Mouse (Mus musculus): ENCODE measurements at regions not wholly inside any gene's neighbourhood (a gene's known extent, or its start where the extent isn't known, plus 50 kb on each side); places are given as distances from the start of the nearest gene placed in this dataset.

DNA sequence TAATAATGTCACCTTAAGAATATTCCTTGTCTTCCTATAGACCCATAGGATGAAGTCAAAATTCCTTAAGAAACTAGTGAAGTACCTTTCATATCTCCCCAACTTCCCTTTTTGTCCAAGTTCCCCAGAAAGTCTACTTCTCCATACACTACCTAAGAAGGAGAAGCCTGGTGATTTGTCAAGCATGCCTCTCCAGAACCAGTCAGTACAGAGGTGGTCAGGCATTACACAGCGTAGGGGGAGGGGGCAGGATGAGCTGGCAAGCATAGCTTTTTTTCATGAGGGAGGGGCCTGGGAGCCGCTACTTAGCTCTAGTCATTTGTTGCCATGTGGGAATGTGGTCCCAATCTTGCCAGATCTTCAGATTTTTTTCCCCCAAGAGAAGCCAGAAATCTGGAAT is 54.0 kb upstream of the Satb2 start:
- H3K36me3 ChIP-seq (ENCODE audit: control insufficient read depth, insufficient read depth, low read length, poor library complexity, severe bottlenecking) = no peaks in the 10 kb centered on the region
- no peaks in the 10 kb centered on the region for H3K27me3 ChIP-seq (ENCODE audit: control insufficient read depth, insufficient read depth, low read length, poor library complexity, severe bottlenecking)
- no peak for DNase-seq (ENCODE audit: low read depth, low spot score)

DNA sequence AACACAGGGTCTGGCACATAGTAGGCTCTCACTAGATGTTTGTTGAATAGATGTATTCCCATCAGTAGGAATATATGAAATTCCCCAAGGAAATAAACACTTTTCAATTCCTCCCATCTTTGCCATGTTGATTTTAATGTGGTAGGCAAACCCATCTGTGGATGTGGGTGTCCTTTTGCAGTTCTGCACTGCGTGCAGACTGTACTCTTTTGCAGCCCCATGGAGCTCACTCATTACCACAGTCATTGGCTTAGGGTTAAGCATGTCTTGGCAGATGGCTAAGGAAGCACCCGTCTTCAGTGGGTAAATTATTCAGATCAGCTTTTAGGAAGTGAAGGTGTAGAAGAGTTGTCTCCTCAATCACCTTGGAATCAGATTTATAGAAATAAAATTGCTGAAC is 54.8 kb upstream of the Satb2 start:
- H3K36me3 ChIP-seq (ENCODE audit: control insufficient read depth, insufficient read depth, low read length, poor library complexity, severe bottlenecking) = no peaks in the 10 kb centered on the region
- H3K27me3 ChIP-seq (ENCODE audit: control insufficient read depth, insufficient read depth, low read length, poor library complexity, severe bottlenecking) = no peaks in the 10 kb centered on the region
- DNase-seq (ENCODE audit: low read depth, low spot score) = no peak

DNA sequence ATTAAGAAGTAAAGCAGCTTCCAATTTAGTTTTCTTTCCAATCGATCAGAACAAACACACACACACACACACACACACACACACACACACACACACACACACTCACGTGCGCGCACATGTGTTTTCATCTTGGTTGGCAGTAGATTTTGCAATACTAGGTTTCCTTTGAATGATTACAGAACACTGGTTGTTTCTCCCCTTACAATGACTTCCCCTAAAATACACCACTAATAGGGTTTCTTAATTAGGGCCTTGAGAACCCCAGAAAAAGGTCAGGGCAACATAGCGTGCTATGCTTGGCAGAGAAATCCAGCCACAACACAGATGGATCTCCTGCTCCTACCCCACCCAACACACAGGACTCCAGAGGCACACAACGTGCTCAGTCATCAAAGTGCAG is 56.0 kb upstream of the Satb2 start:
- no peak for DNase-seq (ENCODE audit: low read depth, low spot score)
- Histone ChIP-seq H3K36me3 (ENCODE audit: control insufficient read depth, insufficient read depth, low read length, poor library complexity, severe bottlenecking) (no peaks in the 10 kb centered on the region), H3K27me3 (ENCODE audit: control insufficient read depth, insufficient read depth, low read length, poor library complexity, severe bottlenecking) (no peaks in the 10 kb centered on the region)

DNA sequence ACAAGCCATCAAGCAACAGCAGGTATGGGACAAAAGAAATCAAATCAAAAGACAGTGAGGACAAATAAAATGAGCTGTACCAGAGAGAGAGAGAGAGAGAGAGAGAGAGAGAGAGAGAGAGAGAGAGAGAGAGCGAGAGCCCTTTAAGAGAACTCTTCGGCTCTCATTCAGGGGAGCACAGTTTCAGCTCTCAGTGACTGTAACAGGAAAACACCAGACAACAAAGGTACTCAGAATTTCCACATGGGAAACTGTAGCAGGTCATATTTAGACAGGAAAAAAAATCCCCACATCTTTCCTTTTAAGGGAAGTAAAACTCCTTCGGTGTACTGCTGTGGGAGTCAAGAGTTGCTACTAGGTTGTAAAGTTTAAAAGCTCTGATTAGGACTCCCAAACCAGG is 57.9 kb upstream of the Satb2 start:
- no peaks in the 10 kb centered on the region for H3K36me3 ChIP-seq (ENCODE audit: control insufficient read depth, insufficient read depth, low read length, poor library complexity, severe bottlenecking)
- no peaks in the 10 kb centered on the region for H3K27me3 ChIP-seq (ENCODE audit: control insufficient read depth, insufficient read depth, low read length, poor library complexity, severe bottlenecking)
- DNase-seq (ENCODE audit: low read depth, low spot score) = no peak

DNA sequence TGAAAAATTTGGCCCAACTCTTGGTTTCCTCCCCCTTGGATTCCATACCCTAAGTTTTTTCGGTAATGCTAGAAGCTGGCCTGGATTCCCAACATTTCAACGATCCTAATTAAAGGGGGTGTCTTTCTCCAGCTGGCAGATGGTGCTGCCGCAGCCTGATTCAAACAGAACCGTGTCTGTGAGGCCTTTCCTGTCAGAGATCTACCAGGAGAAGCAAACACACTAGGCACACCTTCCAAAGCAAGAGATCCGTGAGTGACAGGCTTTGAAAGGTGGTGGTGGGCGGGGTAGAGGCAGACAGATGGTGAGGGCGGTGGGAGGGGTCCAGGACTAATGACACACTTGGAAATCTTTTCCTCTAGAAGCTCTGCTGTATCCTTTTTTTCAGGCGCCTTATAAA is 61.8 kb upstream of the Satb2 start:
- DNase-seq (ENCODE audit: low read depth, low spot score) = no peak

DNA sequence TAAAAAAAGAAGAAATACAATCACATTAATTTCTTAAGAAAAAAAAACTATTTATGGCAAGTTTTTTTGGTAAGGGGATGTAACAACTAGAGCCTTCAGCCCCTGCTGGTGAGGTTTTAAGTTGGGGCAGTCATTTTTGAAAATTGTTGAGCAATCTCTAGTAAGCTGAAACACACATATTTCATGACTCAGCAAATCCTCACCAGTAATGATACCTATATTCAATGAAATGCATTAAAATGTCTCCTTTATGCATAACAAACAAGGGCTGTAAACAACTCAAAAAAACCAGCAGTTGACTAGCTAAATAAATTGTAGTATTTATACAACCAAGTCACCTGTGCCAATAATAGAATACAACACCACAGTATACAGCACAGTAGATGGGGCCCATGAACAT is 63.1 kb upstream of the Satb2 start:
- Histone ChIP-seq H3K36me3 (ENCODE audit: control insufficient read depth, insufficient read depth, low read length, poor library complexity, severe bottlenecking) (no peaks in the 10 kb centered on the region), H3K27me3 (ENCODE audit: control insufficient read depth, insufficient read depth, low read length, poor library complexity, severe bottlenecking) (no peaks in the 10 kb centered on the region)
- no peak for DNase-seq (ENCODE audit: low read depth, low spot score)

More for the DNA sequence above, 61.8 kb upstream of the Satb2 start:
- H3K27me3 ChIP-seq (ENCODE audit: control insufficient read depth, insufficient read depth, low read length, poor library complexity, severe bottlenecking) = no peaks in the 10 kb centered on the region
- no peaks in the 10 kb centered on the region for H3K36me3 ChIP-seq (ENCODE audit: control insufficient read depth, insufficient read depth, low read length, poor library complexity, severe bottlenecking)

DNA sequence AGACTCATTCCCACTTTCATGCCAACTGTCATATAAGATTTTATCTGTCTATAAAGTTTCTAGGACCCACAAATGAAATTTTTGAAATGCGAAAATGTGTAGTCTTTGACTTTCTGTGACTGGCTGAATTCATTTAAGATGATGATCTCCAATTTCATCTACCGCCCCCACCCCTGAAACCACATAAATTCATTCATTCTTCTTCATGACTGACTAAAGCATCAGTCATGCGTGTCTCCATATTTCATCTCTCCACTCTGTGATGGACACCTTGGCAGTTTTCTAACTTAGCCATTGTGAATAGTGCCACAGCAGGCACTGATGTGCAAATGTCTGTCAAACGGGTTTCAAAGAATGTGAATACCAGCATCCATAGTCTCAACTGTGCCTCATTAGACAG is 75.4 kb upstream of the Satb2 start:
- Histone ChIP-seq H3K36me3 (ENCODE audit: control insufficient read depth, insufficient read depth, low read length, poor library complexity, severe bottlenecking) (no peaks in the 10 kb centered on the region), H3K27me3 (ENCODE audit: control insufficient read depth, insufficient read depth, low read length, poor library complexity, severe bottlenecking) (no peaks in the 10 kb centered on the region; the same call in 1 of the 2 replicates)
- no peak for DNase-seq (ENCODE audit: low read depth, low spot score)

DNA sequence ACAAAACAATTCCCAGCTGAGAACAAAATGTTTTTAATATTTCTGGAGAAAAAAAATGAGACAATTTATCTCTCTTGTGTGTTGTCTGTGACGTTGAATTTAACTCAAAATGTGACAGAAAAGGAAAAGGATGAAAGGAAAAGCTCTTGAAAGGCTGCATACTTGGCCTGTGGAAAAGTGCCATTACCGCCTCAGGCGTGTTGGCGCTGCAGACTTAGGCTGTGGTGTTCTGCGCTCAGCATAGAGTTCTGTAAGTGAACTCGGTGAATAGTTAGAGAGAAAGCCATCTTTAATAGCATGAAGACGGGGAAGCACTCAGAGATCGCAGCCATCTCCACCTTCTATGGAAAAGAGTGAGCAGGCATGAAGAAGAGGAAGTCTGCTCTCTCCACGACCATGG is 77.5 kb upstream of the Satb2 start:
- Histone ChIP-seq H3K36me3 (ENCODE audit: control insufficient read depth, insufficient read depth, low read length, poor library complexity, severe bottlenecking) (no peaks in the 10 kb centered on the region), H3K27me3 (ENCODE audit: control insufficient read depth, insufficient read depth, low read length, poor library complexity, severe bottlenecking) (no peaks in the 10 kb centered on the region)
- no peak for DNase-seq (ENCODE audit: low read depth, low spot score)

DNA sequence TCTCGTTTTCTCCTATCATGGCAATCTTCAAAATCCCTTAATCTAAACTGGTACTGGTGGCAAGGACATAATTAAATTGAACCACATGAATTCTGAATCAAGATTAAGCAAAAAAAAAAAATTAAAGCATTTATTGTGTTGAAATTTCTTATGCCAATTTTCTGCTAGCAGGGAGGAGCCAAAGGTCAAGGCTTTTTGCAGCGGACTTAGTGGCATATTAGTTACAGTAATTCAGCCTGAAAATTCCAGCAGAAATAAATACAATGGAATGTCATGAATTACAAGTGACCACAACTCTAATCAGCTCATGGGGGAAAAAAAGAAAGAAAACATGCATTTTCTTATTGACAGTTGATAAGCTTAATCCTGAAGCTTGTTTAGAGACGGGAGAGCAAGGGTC is 80.8 kb upstream of the Satb2 start:
- Histone ChIP-seq H3K27me3 (ENCODE audit: control insufficient read depth, insufficient read depth, low read length, poor library complexity, severe bottlenecking) (no peaks in the 10 kb centered on the region), H3K36me3 (ENCODE audit: control insufficient read depth, insufficient read depth, low read length, poor library complexity, severe bottlenecking) (no peaks in the 10 kb centered on the region)
- DNase-seq (ENCODE audit: low read depth, low spot score) = no peak

DNA sequence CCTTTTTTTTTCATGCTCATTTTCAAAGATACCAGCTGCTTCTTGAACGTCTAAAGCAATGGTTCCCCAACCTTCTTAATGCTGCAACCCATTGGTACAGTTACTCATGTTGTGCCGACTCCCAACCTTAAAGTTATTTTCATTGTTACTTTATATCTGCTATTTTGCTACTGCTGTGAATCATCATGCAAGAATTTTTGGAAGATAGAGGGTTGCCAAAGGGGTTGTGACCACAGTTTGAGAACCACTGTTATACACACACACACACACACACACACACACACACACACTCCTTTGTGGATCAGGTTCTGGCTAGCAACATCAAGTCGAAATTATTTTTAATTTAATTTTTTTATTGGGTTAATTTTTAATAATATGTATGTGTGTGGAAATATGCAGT is 96.8 kb upstream of the Satb2 start:
- no peaks in the 10 kb centered on the region for H3K36me3 ChIP-seq (ENCODE audit: control insufficient read depth, insufficient read depth, low read length, poor library complexity, severe bottlenecking)
- no peaks in the 10 kb centered on the region for H3K27me3 ChIP-seq (ENCODE audit: control insufficient read depth, insufficient read depth, low read length, poor library complexity, severe bottlenecking)
- no peak for DNase-seq (ENCODE audit: low read depth, low spot score)

DNA sequence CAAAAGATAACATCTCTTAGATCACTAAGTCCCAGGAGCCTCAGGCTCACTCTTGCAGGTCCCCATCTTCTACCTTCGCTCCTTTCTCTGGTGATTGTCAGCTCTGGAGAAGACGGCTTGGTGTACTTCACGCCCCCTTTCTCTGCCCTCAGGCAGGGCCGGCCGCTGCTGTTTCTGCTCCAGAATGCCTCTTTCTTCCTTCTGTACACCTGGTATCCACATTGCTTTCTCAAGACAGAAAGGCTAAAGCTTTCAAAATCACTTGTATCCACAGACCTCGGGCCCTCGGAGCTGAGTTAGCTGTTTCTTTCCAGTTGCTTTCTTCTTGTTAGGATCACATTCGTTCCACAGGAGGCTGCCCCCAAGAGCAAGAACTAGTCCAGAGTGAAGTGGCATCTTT is 98.2 kb upstream of the Satb2 start:
- no peaks in the 10 kb centered on the region for H3K36me3 ChIP-seq (ENCODE audit: control insufficient read depth, insufficient read depth, low read length, poor library complexity, severe bottlenecking)
- H3K27me3 ChIP-seq (ENCODE audit: control insufficient read depth, insufficient read depth, low read length, poor library complexity, severe bottlenecking) = no peaks in the 10 kb centered on the region
- DNase-seq (ENCODE audit: low read depth, low spot score) = no peak

DNA sequence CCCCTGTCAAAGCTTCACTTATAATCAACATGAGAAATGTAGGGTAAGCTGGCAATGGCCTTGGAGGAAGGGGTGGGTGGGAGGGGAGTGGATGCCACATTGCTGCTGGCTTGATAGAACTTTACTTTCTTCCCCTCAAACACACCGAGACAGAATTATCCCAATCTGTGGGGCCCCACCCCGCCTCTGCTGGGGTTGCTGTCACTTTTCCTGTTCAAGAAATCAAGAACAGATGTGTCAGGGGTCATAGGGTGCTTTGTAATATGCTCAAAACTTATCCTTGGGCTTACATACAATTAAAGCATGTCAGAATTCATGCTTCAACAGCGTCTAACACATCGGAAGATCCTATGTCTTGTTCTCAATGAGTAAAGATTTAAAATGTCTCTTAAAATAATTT is 101.9 kb upstream of the Satb2 start:
- no peak for DNase-seq (ENCODE audit: low read depth, low spot score)
- H3K27me3 ChIP-seq (ENCODE audit: control insufficient read depth, insufficient read depth, low read length, poor library complexity, severe bottlenecking) = no peaks in the 10 kb centered on the region
- H3K36me3 ChIP-seq (ENCODE audit: control insufficient read depth, insufficient read depth, low read length, poor library complexity, severe bottlenecking) = no peaks in the 10 kb centered on the region

DNA sequence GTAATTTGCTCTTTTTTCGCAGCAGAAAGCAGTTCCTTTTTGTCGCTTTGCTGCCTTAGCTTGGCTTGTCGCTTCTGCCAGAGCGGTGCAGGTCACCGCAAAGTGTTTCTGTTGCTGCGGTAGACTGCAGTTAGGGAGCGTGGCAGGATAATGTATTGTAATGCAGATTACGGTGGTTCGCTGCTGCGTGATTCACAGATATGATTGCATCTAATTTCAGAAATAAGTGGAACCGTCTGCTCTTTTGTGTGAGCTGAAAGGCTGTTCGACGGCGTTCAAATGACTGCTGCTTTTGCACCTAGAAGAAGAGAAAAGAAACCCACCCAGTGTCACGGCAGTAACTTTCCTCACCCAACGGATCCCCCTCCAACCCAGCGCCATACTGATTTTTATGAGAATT is 104.7 kb upstream of the Satb2 start:
- Histone ChIP-seq H3K36me3 (ENCODE audit: control insufficient read depth, insufficient read depth, low read length, poor library complexity, severe bottlenecking) (no peaks in the 10 kb centered on the region), H3K27me3 (ENCODE audit: control insufficient read depth, insufficient read depth, low read length, poor library complexity, severe bottlenecking) (no peaks in the 10 kb centered on the region)
- no peak for DNase-seq (ENCODE audit: low read depth, low spot score)

DNA sequence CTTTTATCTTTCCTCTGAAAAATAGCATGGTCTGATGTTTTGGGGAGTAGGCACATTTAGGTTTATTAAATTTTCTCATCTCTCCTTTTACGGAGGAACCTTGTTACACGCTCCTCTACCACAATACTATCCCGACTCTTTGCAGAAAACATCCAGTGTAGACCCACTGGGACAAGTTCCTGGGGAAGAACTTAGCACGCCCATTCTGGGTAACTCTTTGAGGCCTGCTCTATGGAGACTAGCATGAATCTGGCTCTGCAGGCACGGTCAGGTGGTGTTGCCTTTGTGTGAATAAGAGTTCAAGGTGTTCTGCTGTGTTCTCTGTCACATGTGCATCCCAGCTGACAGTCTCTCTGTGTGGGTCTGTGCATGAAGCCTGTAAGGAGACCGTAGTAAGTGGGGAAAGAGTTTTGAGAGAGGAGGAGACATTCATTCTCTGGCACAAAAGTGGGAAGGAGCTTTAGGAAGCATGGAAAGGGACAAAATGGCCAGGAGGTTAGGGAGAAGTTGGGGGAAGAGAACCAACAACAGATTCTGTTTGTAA is 105.2 kb upstream of the Satb2 start:
- H3K27me3 ChIP-seq (ENCODE audit: control insufficient read depth, insufficient read depth, low read length, poor library complexity, severe bottlenecking) = no peaks in the 10 kb centered on the region
- no peaks in the 10 kb centered on the region for H3K36me3 ChIP-seq (ENCODE audit: control insufficient read depth, insufficient read depth, low read length, poor library complexity, severe bottlenecking)
- DNase-seq (ENCODE audit: low read depth, low spot score) = no peak

DNA sequence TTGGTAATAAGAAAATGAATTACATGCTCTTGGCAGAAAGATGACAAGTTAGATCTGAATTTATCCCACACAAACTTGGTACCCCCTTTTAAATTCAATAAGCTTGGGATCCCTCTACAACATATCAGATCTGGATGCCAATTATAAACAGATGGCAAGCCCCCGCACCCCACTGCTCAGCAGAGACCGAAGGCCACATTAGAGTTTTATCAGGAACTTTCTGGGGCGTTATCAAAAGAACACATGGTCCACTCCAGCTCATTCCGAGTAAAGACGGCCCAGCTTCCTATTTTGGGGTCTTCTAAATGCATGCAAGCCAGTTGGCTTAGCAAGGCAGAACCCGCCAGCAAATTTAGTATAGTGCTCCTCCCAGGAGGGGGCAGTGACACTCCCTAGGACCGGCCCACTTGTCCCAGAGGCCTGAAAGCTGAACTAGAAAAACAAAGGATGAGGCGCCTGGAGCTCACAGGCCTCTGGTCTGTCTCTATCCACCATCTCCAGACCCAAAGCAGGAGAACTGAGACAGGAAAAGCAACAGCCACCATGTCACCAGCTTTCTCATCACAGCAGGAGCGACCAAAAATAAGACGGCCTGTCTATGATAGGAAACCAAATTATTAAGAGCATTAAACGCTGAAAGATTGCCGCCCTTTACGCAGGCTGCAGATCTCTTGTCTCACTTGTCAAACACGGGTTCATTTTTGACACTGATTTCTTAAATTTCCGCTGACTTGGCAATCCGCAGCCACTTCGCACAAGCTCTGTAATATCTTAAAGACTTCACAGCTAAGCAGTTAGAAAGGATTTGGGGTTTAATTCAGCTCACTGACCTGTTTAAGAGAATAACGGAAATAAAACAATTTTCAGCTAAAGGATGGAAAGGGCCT is 117.2 kb upstream of the Satb2 start:
- H3K27me3 ChIP-seq (ENCODE audit: control insufficient read depth, insufficient read depth, low read length, poor library complexity, severe bottlenecking) = no peaks in the 10 kb centered on the region; the same call in 1 of the 2 replicates
- H3K36me3 ChIP-seq (ENCODE audit: control insufficient read depth, insufficient read depth, low read length, poor library complexity, severe bottlenecking) = no peaks in the 10 kb centered on the region
- DNase-seq (ENCODE audit: low read depth, low spot score) = no peak

DNA sequence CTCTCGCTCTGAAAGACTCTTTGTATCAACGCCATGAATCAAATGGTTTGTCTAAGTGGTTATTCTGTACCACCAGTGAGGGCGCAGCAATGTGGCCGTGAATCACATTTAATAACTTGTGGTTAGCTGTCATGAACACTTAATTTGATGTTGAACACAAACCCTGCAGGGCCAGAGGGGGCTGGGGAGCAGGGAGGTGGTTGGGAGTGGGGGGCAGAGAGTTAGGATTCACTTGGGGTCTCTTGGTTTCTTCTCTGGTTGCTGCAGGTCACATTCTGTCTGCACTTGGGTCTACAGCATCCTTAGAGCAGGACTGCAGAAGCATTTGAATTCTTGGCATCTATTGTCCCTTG is 117.8 kb upstream of the Satb2 start:
- H3K27me3 ChIP-seq (ENCODE audit: control insufficient read depth, insufficient read depth, low read length, poor library complexity, severe bottlenecking) = no peaks in the 10 kb centered on the region; the same call in 1 of the 2 replicates
- H3K36me3 ChIP-seq (ENCODE audit: control insufficient read depth, insufficient read depth, low read length, poor library complexity, severe bottlenecking) = no peaks in the 10 kb centered on the region
- DNase-seq (ENCODE audit: low read depth, low spot score) = no peak
